Mouse (Mus musculus) heart, embryonic 15.5 days (tissue): Measurements from ENCODE around the gene Gm9918. TPM values are rescaled to one million over a fixed set of nuclear protein-coding genes. Genes with fewer than 3 reads are reported as not detected.

Source experiments
- ATAC-seq: fragments of 200-750 bp; cut with Nextera tagmentation; replicated peaks from 2 replicates; pipeline ENCODE4 v1.8.0; 2017; ENCODE audit warnings: low read depth, moderate TSS enrichment; ENCODE audit not compliant: insufficient number of reproducible peaks, insufficient read depth, low FRiP score
- H3K27ac ChIP-seq: fragments of 300-500 bp; sonication (generic); 2 replicates; pipeline ENCODE4 v1.5.1; 2015; ENCODE audit warnings: mild to moderate bottlenecking, inconsistent platforms
- H3K27me3 ChIP-seq: fragments of 300-500 bp; sonication (generic); 2 replicates; pipeline ENCODE4 v1.6.1; 2015; ENCODE audit warnings: inconsistent platforms
- H3K36me3 ChIP-seq: fragments of 300-500 bp; sonication (generic); 2 replicates; pipeline ENCODE4 v1.6.1; 2015; ENCODE audit warnings: mild to moderate bottlenecking, inconsistent platforms
- H3K4me1 ChIP-seq: fragments of 300-500 bp; sonication (generic); replicated peaks from 2 replicates; pipeline ENCODE4 v1.6.1; 2015; ENCODE audit warnings: inconsistent platforms
- H3K4me2 ChIP-seq: fragments of 300-500 bp; sonication (generic); 2 replicates; pipeline ENCODE4 v1.6.1; 2015; ENCODE audit warnings: inconsistent platforms, mild to moderate bottlenecking, moderate library complexity
- H3K4me3 ChIP-seq: fragments of 300-500 bp; sonication (generic); 2 replicates; pipeline ENCODE4 v1.5.1; 2015; ENCODE audit warnings: mild to moderate bottlenecking, inconsistent platforms
- H3K9ac ChIP-seq: fragments of 300-500 bp; sonication (generic); 2 replicates; pipeline ENCODE4 v1.6.1; 2015; ENCODE audit warnings: mild to moderate bottlenecking, inconsistent platforms
- H3K9me3 ChIP-seq: fragments of 300-500 bp; sonication (generic); replicated peaks from 2 replicates; pipeline ENCODE4 v1.6.1; 2016; ENCODE audit warnings: inconsistent platforms
- WGBS: fragments of 180-500 bp; shearing (Covaris S2); methylation state at CpG from one replicate; pipeline ENCODE4 v1.1.7; 2015; ENCODE audit warnings: mixed read lengths; 5-methylcytosine and 5-hydroxymethylcytosine counted together
- polyA plus RNA-seq: library from polyadenylated mRNA; unstranded; fragments of >200 nt; fragmentation: Nextera tagmentation; extraction: Ambion mirVana; gene quantifications from 2 replicates; pipeline ENCODE4 v1.2.1, GENCODE M21; 2015

The Gm9918 gene
- polyA plus RNA-seq, 1 experiment from 2014 or later, result not detected

DNA sequence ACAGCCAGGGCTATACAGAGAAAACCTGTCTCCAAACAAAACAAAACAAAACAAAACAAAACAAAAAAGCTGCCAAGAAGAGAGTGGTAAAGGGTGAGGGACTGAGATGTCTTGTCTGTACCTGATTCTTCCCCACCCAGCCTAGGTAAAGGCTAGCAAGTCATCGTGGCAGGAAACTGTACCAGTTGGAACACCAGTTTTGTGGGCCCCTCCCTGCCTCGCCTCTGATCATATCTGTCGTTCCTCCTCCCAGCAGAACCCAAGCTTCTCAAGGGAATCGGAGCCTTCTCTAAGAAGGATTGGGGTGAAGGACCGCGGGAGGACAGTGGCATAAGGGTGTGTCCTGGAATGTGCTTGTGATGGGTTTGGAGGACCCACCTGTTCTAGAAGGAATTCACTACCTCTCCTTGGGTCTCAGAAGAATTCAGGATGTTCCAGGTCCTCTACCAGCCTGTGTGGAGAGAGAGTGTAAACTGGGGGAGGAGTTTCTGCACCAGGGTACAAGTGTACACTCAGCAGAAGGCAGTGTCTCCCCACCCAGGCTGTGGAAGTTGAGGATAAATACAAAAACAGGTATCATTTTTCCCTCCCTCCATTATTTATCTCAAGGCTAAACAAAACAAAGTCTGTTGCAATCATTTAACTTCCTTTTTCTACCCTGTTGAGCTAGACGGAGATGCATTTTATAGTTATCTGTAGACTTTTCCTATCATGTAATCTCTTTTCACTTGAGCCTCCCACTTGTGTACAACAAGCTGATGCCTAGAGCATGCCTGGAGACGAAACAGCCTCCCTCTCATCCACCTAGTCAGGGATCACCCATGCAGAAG lies 12.3 kb downstream of the Gm9918 start:
- Histone ChIP-seq H3K36me3 (peaks cover 13% of the 10 kb centered on the region), H3K9me3 (no peaks in the 10 kb centered on the region), H3K4me1 (peaks cover 21% of the 10 kb centered on the region), H3K9ac (no peak overlapping the region), H3K27ac (no peak overlapping the region), H3K27me3 (no peaks in the 10 kb centered on the region), H3K4me2 (no peak overlapping the region), H3K4me3 (no peak overlapping the region)
- ATAC-seq, result no peak
- WGBS, result 64% methylated on average over 8 of the region's 8 CpGs

DNA sequence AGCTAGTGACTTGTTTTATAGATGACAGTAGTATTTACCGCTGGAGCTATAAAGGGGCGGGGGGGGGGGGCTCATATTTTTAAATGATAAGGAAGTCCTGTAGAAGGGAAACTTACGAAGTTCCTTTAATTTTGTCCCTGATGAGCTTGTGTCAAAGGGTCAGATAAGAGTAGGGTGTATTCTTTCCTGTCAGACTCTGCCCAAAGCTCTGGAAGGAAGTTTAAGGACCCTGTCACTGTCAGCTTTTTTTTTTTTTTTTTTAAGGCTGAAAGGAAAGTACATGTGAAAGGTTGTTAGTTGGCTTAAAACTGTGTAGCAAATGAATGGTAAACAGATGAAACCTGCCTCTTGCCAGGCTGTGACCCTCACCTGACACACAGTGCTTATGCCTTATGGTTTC lies 13.3 kb downstream of the Gm9918 start:
- WGBS, result 53% methylated on average over 3 of the region's 3 CpGs
- H3K4me2 ChIP-seq, result no peak overlapping the region
- H3K36me3 ChIP-seq, result peaks cover 13% of the 10 kb centered on the region
- H3K4me3 ChIP-seq, result no peak overlapping the region
- no peaks in the 10 kb centered on the region for H3K9me3 ChIP-seq
- no peak for ATAC-seq
- H3K4me1 ChIP-seq, result peaks cover 20% of the 10 kb centered on the region
- H3K27me3 ChIP-seq, result no peaks in the 10 kb centered on the region
- no peak overlapping the region for H3K9ac ChIP-seq
- H3K27ac ChIP-seq, result no peak overlapping the region

DNA sequence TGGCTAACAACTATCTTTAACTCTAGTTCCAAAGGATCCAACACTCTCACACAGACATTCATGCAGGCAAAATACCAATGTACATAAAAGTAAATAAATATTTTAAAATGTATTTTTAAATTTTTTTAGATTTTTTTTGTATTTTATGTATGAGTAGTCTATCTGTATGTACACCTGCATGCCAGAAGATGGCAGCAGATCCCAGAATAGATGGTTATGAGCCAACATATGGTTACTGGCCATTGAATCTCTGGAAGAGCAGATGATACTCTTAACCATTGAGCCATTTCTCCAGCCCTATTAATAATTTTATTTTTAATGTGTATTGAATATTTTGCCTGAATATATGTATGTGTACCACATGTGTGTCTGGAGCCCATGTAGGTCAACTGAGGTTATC lies 17.0 kb downstream of the Gm9918 start:
- Histone ChIP-seq H3K27me3 (no peaks in the 10 kb centered on the region), H3K27ac (no peak overlapping the region), H3K9me3 (no peaks in the 10 kb centered on the region), H3K4me3 (no peak overlapping the region), H3K36me3 (0 out of 2 replicates have a peak, but pooled peaks cover 3% of the 10 kb centered on the region), H3K4me2 (no peak overlapping the region), H3K4me1 (no peaks in the 10 kb centered on the region), H3K9ac (no peak overlapping the region)
- no peak for ATAC-seq

DNA sequence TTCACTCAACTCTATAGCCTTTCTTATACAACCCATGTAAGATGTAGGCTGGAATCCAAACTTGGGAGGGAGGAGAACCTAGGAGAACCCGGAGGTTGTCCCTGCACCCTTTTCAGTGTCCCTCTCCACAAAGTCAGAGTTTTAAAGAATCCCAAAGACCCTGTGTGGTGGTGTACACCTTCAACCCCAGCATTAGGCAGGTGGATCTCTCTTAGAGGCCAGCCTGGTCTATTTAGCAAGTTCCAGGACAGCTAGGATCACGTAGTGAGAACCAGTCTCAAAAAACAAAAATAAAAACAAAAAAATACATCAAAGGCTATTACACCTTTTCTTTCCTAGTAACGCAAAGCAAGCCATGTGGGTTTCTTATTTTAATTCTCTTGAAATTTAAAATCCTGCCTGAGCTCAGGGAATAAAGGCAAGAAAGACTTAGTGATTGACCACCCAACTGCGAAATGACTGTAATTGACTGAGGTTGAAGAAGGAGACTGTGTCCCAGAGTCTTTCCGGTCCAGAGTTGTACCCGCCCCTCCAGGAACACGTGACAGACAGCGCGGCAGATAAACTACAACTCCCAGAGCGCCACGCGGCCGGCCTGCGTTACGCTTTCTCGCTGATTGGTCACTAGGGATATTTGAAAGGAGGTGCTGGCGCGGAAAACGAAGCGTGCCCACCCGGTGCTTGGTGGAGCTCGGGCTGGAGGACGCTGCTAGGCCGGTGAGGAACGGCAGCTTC lies 25.4 kb downstream of the Gm9918 start, which contains the start of gene Espl1:
Gene Espl1 (plus strand): TSS at position 634 of the 735 bp plus-strand sequence.
- H3K27me3 ChIP-seq, result no peaks in the 10 kb centered on the region
- WGBS, result 7% methylated on average over 25 of the region's 25 CpGs

DNA sequence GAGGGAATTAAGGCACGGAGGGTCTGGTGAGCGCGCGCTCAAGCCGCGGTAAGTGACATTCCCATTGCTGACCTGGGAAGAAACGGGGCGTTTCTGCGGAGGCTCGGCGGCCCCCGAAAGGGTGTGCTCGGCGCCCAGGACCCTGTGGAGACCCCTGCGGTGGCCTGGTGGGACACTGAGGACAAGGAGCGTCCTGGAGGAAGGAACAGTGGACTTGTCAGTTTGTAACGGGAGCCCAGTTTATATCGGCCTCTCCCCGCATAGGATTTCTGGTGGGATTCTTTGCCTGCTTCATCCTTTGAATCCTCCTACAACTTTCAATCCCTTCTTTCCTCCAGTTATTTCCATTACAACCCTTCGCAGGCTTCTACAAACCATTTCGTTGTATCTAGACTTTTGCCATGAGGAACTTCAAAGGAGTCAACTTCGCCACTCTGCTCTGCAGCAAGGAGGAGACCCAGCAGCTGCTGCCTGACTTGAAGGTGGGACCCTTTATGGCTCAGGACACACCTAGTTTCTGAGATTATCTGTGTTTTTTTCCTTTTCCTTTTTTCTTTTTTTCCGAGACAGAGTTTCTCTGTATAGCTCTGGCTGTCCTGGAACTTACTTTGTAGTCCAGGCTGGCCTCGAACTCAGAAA lies 26.1 kb downstream of the Gm9918 start:
- H3K9me3 ChIP-seq, result no peaks in the 10 kb centered on the region
- 0 out of 2 replicates have a peak overlapping the region, but pooled peaks have one; percentile 24 for H3K27ac ChIP-seq
- H3K9ac ChIP-seq, result peak overlapping the region; percentile 68
- H3K4me3 ChIP-seq, result peak overlapping the region; percentile 89
- H3K4me1 ChIP-seq, result peaks cover 13% of the 10 kb centered on the region
- H3K36me3 ChIP-seq, result peaks cover 25% of the 10 kb centered on the region
- peak overlapping the region; percentile 98 for H3K4me2 ChIP-seq
- peak; percentile 24; the same call in 1 of the 2 replicates for ATAC-seq
- H3K27me3 ChIP-seq, result no peaks in the 10 kb centered on the region
- 4% methylated on average over 24 of the region's 24 CpGs for WGBS

More for the DNA sequence above, 25.4 kb downstream of the Gm9918 start, which contains the start of gene Espl1:
- peak within 1 kb of the TSS; percentile 98 for H3K4me2 ChIP-seq
- no peaks in the 10 kb centered on the region for H3K9me3 ChIP-seq
- H3K9ac ChIP-seq, result peak within 1 kb of the TSS; percentile 68
- peak within 1 kb of the TSS; percentile 33; the same call in 1 of the 2 replicates for H3K27ac ChIP-seq
- H3K36me3 ChIP-seq, result peaks cover 24% of the 10 kb centered on the region
- peak; percentile 98 for ATAC-seq
- peaks cover 13% of the 10 kb centered on the region for H3K4me1 ChIP-seq
- H3K4me3 ChIP-seq, result peak within 1 kb of the TSS; percentile 89

DNA sequence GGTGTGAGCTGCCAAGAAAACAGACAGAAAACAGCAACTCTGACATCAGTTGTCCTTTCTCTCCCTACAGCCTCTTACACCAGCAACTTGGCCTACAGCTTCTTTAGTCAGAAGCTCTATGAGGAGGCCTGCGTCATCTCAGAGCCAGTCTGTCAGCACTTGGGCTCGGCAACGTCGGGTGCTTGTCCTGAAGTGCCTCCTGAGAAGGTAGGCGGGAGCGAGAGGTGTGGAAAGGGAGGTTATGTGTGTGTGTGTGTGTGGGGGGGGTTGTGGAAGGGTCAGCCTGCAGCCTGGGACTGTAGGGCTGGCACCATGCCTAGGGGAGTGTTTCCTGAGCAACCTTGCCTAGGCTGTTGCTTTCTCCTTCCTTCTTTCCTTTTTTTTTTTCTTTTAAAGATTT lies 32.2 kb downstream of the Gm9918 start:
- ATAC-seq, result peak; percentile 84
- H3K27ac ChIP-seq, result peak overlapping the region; percentile 52

DNA sequence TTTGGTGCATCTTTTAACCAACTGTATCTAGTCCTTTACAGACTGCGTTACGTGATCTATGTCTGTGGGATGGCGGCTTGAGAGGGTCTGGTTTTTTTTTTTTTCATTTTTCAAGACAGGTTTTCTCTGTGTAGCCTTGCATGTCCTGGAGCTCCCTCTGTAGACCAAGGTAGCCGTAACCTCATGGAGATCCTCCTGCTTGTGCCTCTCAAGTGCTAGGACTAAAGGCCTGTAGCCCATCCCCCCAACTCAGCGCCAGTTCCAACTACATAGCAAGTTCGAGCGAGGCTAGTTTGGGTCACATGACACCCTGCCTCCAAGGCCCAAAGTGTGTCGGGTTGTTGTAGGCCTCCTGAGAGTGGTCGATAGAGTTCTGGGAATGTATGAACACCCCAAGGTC lies 38.4 kb downstream of the Gm9918 start:
- Histone ChIP-seq H3K4me1 (no peaks in the 10 kb centered on the region; the same call in 1 of the 2 replicates), H3K27me3 (no peaks in the 10 kb centered on the region), H3K9me3 (no peaks in the 10 kb centered on the region), H3K27ac (no peak overlapping the region), H3K4me2 (no peak overlapping the region), H3K9ac (no peak overlapping the region), H3K36me3 (peaks cover 66% of the 10 kb centered on the region), H3K4me3 (no peak overlapping the region)
- 85% methylated on average over 9 of the region's 9 CpGs for WGBS
- ATAC-seq, result no peak

More for the DNA sequence above, 32.2 kb downstream of the Gm9918 start:
- H3K9me3 ChIP-seq, result no peaks in the 10 kb centered on the region
- no peak overlapping the region for H3K4me2 ChIP-seq
- H3K36me3 ChIP-seq, result peaks cover 61% of the 10 kb centered on the region
- WGBS, result 33% methylated on average over 6 of the region's 6 CpGs
- H3K4me3 ChIP-seq, result no peak overlapping the region
- H3K27me3 ChIP-seq, result no peaks in the 10 kb centered on the region
- H3K4me1 ChIP-seq, result peaks cover 9% of the 10 kb centered on the region
- no peak overlapping the region for H3K9ac ChIP-seq

DNA sequence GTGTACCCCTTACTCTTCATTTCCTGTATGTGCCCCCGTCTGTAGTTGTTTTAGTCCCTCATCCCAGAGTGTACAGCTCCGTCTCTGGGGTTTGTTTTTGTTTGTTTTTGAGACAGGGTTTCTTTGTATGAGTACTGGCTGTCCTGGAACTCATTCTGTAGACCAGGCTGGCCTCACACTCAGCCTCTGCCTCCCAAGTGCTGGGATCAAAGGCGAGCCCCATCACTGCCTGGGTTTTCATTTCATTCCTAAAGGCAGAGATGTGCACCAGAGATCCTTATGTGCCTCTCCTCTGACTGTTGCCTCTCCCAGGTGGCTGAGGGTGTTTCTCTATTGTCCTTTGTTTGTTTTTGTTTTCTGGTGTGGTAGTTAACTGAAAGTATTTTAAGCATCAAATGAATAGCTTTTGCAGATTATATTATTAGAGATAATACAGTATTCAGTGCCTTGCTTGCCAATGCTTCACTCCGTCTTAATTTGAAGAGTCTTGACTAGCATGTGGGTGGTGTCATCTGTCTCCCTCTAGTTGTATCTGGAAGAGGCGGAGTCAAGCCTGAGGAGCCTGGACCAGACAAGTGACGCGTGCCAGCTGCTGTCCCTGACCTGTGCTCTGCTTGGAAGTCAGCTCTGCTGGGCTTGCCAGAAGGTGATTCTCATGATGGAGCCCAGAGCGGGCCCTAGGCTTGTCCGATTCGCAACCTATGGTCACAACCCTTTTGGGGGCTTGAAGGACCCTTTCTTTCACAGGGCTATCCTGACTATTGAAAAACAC lies 39.9 kb downstream of the Gm9918 start:
- Histone ChIP-seq H3K27me3 (no peaks in the 10 kb centered on the region), H3K27ac (no peak overlapping the region), H3K9ac (no peak overlapping the region), H3K4me3 (no peak overlapping the region), H3K4me1 (no peaks in the 10 kb centered on the region; the same call in 1 of the 2 replicates), H3K4me2 (no peak overlapping the region), H3K36me3 (peaks cover 64% of the 10 kb centered on the region), H3K9me3 (no peaks in the 10 kb centered on the region)
- peak; percentile 55; the same call in 1 of the 2 replicates for ATAC-seq
- WGBS, result 59% methylated on average over 10 of the region's 10 CpGs

DNA sequence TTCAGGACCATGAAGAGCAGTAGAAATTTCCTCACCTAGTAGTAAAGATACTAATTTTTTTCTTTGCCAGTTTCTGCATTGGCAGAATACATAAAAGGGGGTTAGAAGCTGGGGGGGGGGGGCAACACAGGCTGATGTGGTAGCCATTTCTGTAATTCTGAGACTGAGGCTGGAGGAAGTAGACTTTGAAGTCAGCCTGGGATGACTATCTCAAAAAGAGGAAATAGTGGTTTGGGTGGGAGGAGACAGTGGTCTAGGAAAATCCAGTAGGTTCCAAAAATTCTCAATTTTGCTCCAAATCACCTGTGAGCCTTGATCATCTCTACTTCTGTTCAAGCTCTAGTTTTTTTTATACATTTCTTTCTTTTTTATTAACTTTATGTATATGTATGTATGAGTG lies 41.1 kb downstream of the Gm9918 start:
- Histone ChIP-seq H3K4me3 (no peak overlapping the region), H3K4me2 (no peak overlapping the region), H3K4me1 (no peaks in the 10 kb centered on the region), H3K9ac (no peak overlapping the region), H3K27ac (no peak overlapping the region), H3K9me3 (no peaks in the 10 kb centered on the region), H3K27me3 (no peaks in the 10 kb centered on the region), H3K36me3 (peaks cover 60% of the 10 kb centered on the region)
- no peak for ATAC-seq

DNA sequence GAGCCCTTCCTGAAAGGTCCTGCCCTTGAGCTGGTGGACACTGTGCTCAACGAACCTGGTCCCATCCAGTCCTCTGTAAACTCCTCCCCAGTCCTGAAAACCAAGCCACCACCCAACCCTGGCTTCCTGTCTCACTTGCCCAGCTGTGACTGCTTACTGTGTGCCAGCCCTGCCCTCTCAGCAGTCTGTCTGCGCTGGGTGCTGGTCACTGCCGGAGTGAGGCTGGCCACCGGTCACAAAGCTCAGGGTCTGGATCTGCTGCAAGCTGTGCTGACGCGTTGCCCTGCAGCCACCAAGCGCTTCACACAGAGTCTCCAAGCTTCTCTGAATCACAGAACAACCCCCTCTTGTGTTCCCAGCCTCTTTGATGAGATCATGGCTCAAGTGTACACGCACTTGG lies 44.9 kb downstream of the Gm9918 start:
- Histone ChIP-seq H3K4me2 (no peak overlapping the region), H3K9ac (no peak overlapping the region), H3K4me1 (no peaks in the 10 kb centered on the region), H3K4me3 (no peak overlapping the region), H3K9me3 (no peaks in the 10 kb centered on the region), H3K27me3 (no peaks in the 10 kb centered on the region), H3K36me3 (peaks cover 65% of the 10 kb centered on the region), H3K27ac (no peak overlapping the region)
- no peak for ATAC-seq
- 80% methylated on average over 8 of the region's 8 CpGs for WGBS
